Mouse (Mus musculus) heart, embryonic 16.5 days (tissue): ENCODE results near the gene Tifab. TPM values are rescaled to one million over a fixed set of nuclear protein-coding genes. Genes with fewer than 3 reads are reported as not detected.

ENCODE experiments used
- ATAC-seq: fragments of 200-750 bp; cut with Nextera tagmentation; replicated peaks from 2 replicates; pipeline ENCODE4 v1.8.0; 2017; ENCODE audit warnings: moderate number of reproducible peaks; ENCODE audit not compliant: insufficient read depth, low FRiP score; ENCODE audit errors: extremely low read depth
- H3K27ac ChIP-seq: fragments of 300-500 bp; sonication (generic); 2 replicates; pipeline ENCODE4 v1.5.1; 2014; ENCODE audit warnings: mild to moderate bottlenecking, low read length, control low read depth, moderate library complexity
- H3K27me3 ChIP-seq: fragments of 300-500 bp; sonication (generic); 2 replicates; pipeline ENCODE4 v1.6.1; 2014; ENCODE audit warnings: low read length, mixed read lengths; ENCODE audit not compliant: control insufficient read depth, insufficient read depth
- H3K36me3 ChIP-seq: fragments of 300-500 bp; sonication (generic); 2 replicates; pipeline ENCODE4 v1.6.1; 2014; ENCODE audit not compliant: control insufficient read depth, insufficient read depth
- H3K4me1 ChIP-seq: fragments of 300-500 bp; sonication (generic); 2 replicates; pipeline ENCODE4 v1.6.1; 2014; ENCODE audit warnings: low read length, mixed read lengths; ENCODE audit not compliant: control insufficient read depth, insufficient read depth
- H3K4me2 ChIP-seq: fragments of 300-500 bp; sonication (generic); 2 replicates; pipeline ENCODE4 v1.6.1; 2014; ENCODE audit warnings: low read depth, mild to moderate bottlenecking, control low read depth, low read length
- H3K4me3 ChIP-seq: fragments of 300-500 bp; sonication (generic); 2 replicates; pipeline ENCODE4 v1.5.1; 2014; ENCODE audit warnings: mild to moderate bottlenecking, control low read depth, low read length
- H3K9ac ChIP-seq: fragments of 300-500 bp; sonication (generic); 2 replicates; pipeline ENCODE4 v1.6.1; 2014; ENCODE audit warnings: low read length, control low read depth
- H3K9me3 ChIP-seq: fragments of 300-500 bp; sonication (generic); replicated peaks from 2 replicates; pipeline ENCODE4 v1.6.1; 2016; ENCODE audit warnings: low read length; ENCODE audit not compliant: control insufficient read depth
- WGBS: fragments of 180-500 bp; shearing (Covaris S2); extraction: QIAGEN DNeasy Blood & Tissue Kit; methylation state at CpG from one replicate; pipeline ENCODE4 v1.1.7; 2014; 5-methylcytosine and 5-hydroxymethylcytosine counted together
- polyA plus RNA-seq: library from polyadenylated mRNA; unstranded; fragments of >200 nt; fragmentation: Nextera tagmentation; extraction: Ambion mirVana; gene quantifications from 2 replicates; pipeline ENCODE4 v1.2.1, GENCODE M21; 2015

The Tifab gene
- polyA plus RNA-seq, 1 experiment from 2014 or later: 2.3 TPM

- Histone ChIP-seq H3K27ac (peak overlapping the region; percentile 90), H3K4me2 (peak overlapping the region; percentile 93), H3K27me3 (no peaks in the 10 kb centered on the region), H3K4me3 (peak overlapping the region; percentile 99), H3K9ac (peak overlapping the region; percentile 99), H3K4me1 (peaks cover 39% of the 10 kb centered on the region), H3K36me3 (no peaks in the 10 kb centered on the region), H3K9me3 (no peaks in the 10 kb centered on the region)
- ATAC-seq: peak; percentile 12; the same call in 1 of the 2 replicates
- under 1% methylated on average over 48 of the region's 50 CpGs for WGBS
Observed at GRCm38 (mm10) chr13:56134631-56135181, 44.0 kb downstream of the Tifab start.

DNA sequence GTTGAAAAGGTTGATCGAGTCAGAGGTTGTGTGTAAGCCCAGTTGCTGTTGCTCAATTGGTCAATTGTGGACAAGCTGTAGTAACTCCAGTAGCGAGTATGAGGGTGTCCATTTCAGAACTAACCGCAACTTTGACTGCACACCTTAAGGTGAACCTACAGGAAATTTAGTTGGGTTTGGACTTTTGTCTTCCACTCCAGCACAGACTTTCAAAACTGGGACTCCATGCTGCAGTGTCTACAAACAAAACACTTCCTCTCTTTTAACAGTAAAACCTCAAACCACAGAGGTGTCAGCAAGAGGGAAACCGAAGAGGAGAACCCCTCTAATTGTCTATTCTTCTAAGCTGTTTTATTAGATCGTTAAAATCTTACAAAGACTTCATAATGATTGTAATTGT lies 44.7 kb downstream of the Tifab start:
- no peak for ATAC-seq
- H3K27me3 ChIP-seq: no peaks in the 10 kb centered on the region
- WGBS: 45% methylated on average over 5 of the region's 5 CpGs
- peak overlapping the region; percentile 99 for H3K9ac ChIP-seq
- H3K4me2 ChIP-seq: peak overlapping the region; percentile 93
- peak overlapping the region; percentile 99 for H3K4me3 ChIP-seq
- no peaks in the 10 kb centered on the region for H3K9me3 ChIP-seq
- H3K27ac ChIP-seq: no peak overlapping the region; the same call in 1 of the 2 replicates
- peaks cover 39% of the 10 kb centered on the region for H3K4me1 ChIP-seq
- H3K36me3 ChIP-seq: no peaks in the 10 kb centered on the region

- Histone ChIP-seq H3K4me2 (peak overlapping the region; percentile 93), H3K36me3 (peaks cover 5% of the 10 kb centered on the region), H3K9ac (peak overlapping the region; percentile 39; the same call in 1 of the 2 replicates), H3K4me3 (0 out of 2 replicates have a peak overlapping the region, but pooled peaks have one; percentile 4), H3K27ac (0 out of 2 replicates have a peak overlapping the region, but pooled peaks have one; percentile 12), H3K4me1 (peaks cover 39% of the 10 kb centered on the region), H3K27me3 (no peaks in the 10 kb centered on the region), H3K9me3 (no peaks in the 10 kb centered on the region)
- no peak for ATAC-seq
- 46% methylated on average over 7 of the region's 7 CpGs for WGBS
Observed at GRCm38 (mm10) chr13:56132941-56133340, 45.7 kb downstream of the Tifab start.

DNA sequence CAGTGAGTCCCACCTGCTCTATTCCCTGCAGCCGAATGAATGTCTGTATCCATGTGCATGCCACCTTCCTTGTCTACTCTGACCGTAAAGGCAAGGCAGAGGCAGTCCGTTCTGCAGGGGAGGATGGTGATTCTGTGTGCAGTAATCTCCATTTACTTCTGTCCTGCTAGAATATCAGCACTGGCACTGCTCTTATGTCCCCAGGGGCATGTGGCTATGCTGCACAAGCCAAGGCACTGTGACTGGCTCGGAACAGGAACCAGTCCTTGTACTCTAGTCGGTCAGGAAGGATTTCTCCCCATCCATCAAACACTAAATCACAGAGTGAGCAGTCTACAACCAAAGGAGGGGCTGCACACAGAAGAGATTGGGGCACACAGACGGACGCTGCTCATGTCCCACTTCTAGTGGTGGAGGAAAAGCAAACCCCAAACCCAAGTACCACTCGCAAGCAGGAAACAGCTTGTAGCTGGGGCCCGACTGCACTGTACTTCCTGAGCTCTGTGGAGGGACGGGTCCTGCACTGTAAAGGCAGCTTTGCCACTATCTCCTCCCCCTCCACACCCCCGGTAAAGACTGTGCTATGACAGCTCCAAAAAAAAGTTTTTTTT lies 46.3 kb downstream of the Tifab start:
- no peaks in the 10 kb centered on the region for H3K27me3 ChIP-seq
- peak overlapping the region; percentile 93; the same call in 1 of the 2 replicates for H3K4me2 ChIP-seq
- H3K4me3 ChIP-seq: 0 out of 2 replicates have a peak overlapping the region, but pooled peaks have one; percentile 4
- H3K36me3 ChIP-seq: peaks cover 10% of the 10 kb centered on the region
- WGBS: 60% methylated on average over 11 of the region's 11 CpGs
- no peak for ATAC-seq
- H3K9me3 ChIP-seq: no peaks in the 10 kb centered on the region
- H3K9ac ChIP-seq: peak overlapping the region; percentile 39; the same call in 1 of the 2 replicates
- peak overlapping the region; percentile 2; the same call in 1 of the 2 replicates for H3K27ac ChIP-seq
- peaks cover 39% of the 10 kb centered on the region for H3K4me1 ChIP-seq

- H3K36me3 ChIP-seq: peaks cover 29% of the 10 kb centered on the region
- H3K4me2 ChIP-seq: no peak overlapping the region
- no peaks in the 10 kb centered on the region for H3K9me3 ChIP-seq
- no peak overlapping the region for H3K9ac ChIP-seq
- H3K27me3 ChIP-seq: no peaks in the 10 kb centered on the region
- no peak overlapping the region for H3K27ac ChIP-seq
- WGBS: 63% methylated on average over 8 of the region's 8 CpGs
- ATAC-seq: no peak
- peaks cover 34% of the 10 kb centered on the region for H3K4me1 ChIP-seq
- no peak overlapping the region for H3K4me3 ChIP-seq
Observed at GRCm38 (mm10) chr13:56130544-56130943, 48.1 kb downstream of the Tifab start.

- WGBS: 97% methylated on average over 3 of the region's 3 CpGs
Observed at GRCm38 (mm10) chr13:56129578-56129977, 49.1 kb downstream of the Tifab start.

DNA sequence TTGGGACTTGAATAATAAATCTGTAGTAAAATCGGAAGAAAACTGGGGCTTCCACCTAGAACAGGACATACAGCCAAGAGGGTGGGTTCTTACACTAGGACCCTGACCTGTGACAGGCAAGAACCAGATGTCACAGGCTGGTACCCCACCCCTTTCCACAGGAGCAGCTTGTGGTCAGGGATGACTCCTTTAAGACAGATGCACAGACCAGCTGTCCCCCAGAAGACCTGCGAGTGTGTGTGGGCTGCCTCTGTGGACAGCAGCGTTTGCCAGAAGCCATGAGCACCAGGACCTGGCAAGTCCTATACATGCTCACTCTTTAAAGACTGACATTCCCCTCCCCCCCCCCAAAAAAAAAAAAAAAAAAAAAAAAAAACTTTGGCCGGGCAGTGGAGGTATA lies 49.7 kb downstream of the Tifab start:
- ATAC-seq: no peak
- no peak overlapping the region for H3K4me3 ChIP-seq
- no peaks in the 10 kb centered on the region for H3K27me3 ChIP-seq
- no peak overlapping the region for H3K9ac ChIP-seq
- H3K27ac ChIP-seq: no peak overlapping the region
- H3K9me3 ChIP-seq: no peaks in the 10 kb centered on the region
- peaks cover 38% of the 10 kb centered on the region for H3K36me3 ChIP-seq
- WGBS: 78% methylated on average over 4 of the region's 4 CpGs
- peaks cover 29% of the 10 kb centered on the region for H3K4me1 ChIP-seq
- H3K4me2 ChIP-seq: no peak overlapping the region

More at GRCm38 (mm10) chr13:56129578-56129977, 49.1 kb downstream of the Tifab start:
- Histone ChIP-seq H3K9me3 (no peaks in the 10 kb centered on the region), H3K27me3 (no peaks in the 10 kb centered on the region), H3K9ac (no peak overlapping the region), H3K4me2 (no peak overlapping the region), H3K4me1 (peaks cover 34% of the 10 kb centered on the region), H3K36me3 (peaks cover 38% of the 10 kb centered on the region), H3K27ac (no peak overlapping the region), H3K4me3 (no peak overlapping the region)
- no peak for ATAC-seq

GRCm38 (mm10) chr13:56125632-56126031 lies 53.1 kb downstream of the Tifab start:
- H3K9me3 ChIP-seq: no peaks in the 10 kb centered on the region
- H3K36me3 ChIP-seq: peaks cover 58% of the 10 kb centered on the region
- H3K27ac ChIP-seq: no peak overlapping the region
- no peak for ATAC-seq
- no peaks in the 10 kb centered on the region for H3K27me3 ChIP-seq
- no peak overlapping the region for H3K4me2 ChIP-seq
- no peak overlapping the region for H3K9ac ChIP-seq
- WGBS: 89% methylated on average over 10 of the region's 10 CpGs
- H3K4me1 ChIP-seq: peaks cover 3% of the 10 kb centered on the region
- H3K4me3 ChIP-seq: no peak overlapping the region
